Mouse (Mus musculus): ENCODE results near the gene Hnrnpul1. TPM values are rescaled to one million over a fixed set of nuclear protein-coding genes. Genes with fewer than 3 reads are reported as not detected.

Hnrnpul1 gene
- polyA plus RNA-seq, 1 experiment: 82.5 TPM

- H3K4me1 ChIP-seq (ENCODE audit: control insufficient read depth, insufficient read depth, low read length): peaks cover 5% of the 10 kb centered on the region
- no peaks in the 10 kb centered on the region for H3K27me3 ChIP-seq (ENCODE audit: control insufficient read depth, insufficient read depth, low read length)
- no peak overlapping the region for H3K27ac ChIP-seq (ENCODE audit: control insufficient read depth, insufficient read depth, low read depth, low read length)
- no peak overlapping the region for H3K4me3 ChIP-seq (ENCODE audit: control insufficient read depth, low read depth, low read length)
- H3K36me3 ChIP-seq (ENCODE audit: control insufficient read depth, insufficient read depth, low read length): peaks cover 6% of the 10 kb centered on the region
- TF ChIP-seq POLR2A (IDR thresholded peaks at IDR 0.05; ENCODE audit: control insufficient read depth, low read depth, low read length): no peak
- peak; percentile 90 for TF ChIP-seq CTCF (IDR thresholded peaks at IDR 0.05; ENCODE audit: control insufficient read depth, insufficient read depth, insufficient replicate concordance, low read depth, low read length)
Measured at GRCm38 (mm10) chr7:25719761-25720610, 34.6 kb downstream of the Hnrnpul1 start.

GRCm38 (mm10) chr7:25718788-25719417 lies 35.7 kb downstream of the Hnrnpul1 start, which contains the start of gene Ccdc97:
Gene Ccdc97 (minus strand): TSS chr7:25719088.
- peaks cover 5% of the 10 kb centered on the region for H3K4me1 ChIP-seq (ENCODE audit: control insufficient read depth, insufficient read depth, low read length)
- H3K4me3 ChIP-seq (ENCODE audit: control insufficient read depth, low read depth, low read length): peak within 1 kb of the TSS; percentile 97
- no peaks in the 10 kb centered on the region for H3K27me3 ChIP-seq (ENCODE audit: control insufficient read depth, insufficient read depth, low read length)
- peak; percentile 85 for TF ChIP-seq POLR2A (IDR thresholded peaks at IDR 0.05; ENCODE audit: control insufficient read depth, low read depth, low read length)
- TF ChIP-seq CTCF (IDR thresholded peaks at IDR 0.05; ENCODE audit: control insufficient read depth, insufficient read depth, insufficient replicate concordance, low read depth, low read length): no peak
- H3K27ac ChIP-seq (ENCODE audit: control insufficient read depth, insufficient read depth, low read depth, low read length): peak within 1 kb of the TSS; percentile 98
- peaks cover 7% of the 10 kb centered on the region for H3K36me3 ChIP-seq (ENCODE audit: control insufficient read depth, insufficient read depth, low read length)

GRCm38 (mm10) chr7:25717478-25717877 lies 37.1 kb downstream of the Hnrnpul1 start:
- TF ChIP-seq CTCF (IDR thresholded peaks at IDR 0.05; ENCODE audit: control insufficient read depth, insufficient read depth, insufficient replicate concordance, low read depth, low read length) (no peak), POLR2A (IDR thresholded peaks at IDR 0.05; ENCODE audit: control insufficient read depth, low read depth, low read length) (no peak)
- no peaks in the 10 kb centered on the region for H3K27me3 ChIP-seq (ENCODE audit: control insufficient read depth, insufficient read depth, low read length)
- peaks cover 7% of the 10 kb centered on the region for H3K36me3 ChIP-seq (ENCODE audit: control insufficient read depth, insufficient read depth, low read length)
- H3K4me3 ChIP-seq (ENCODE audit: control insufficient read depth, low read depth, low read length): no peak overlapping the region
- H3K4me1 ChIP-seq (ENCODE audit: control insufficient read depth, insufficient read depth, low read length): peaks cover 5% of the 10 kb centered on the region
- H3K27ac ChIP-seq (ENCODE audit: control insufficient read depth, insufficient read depth, low read depth, low read length): no peak overlapping the region

- H3K36me3 ChIP-seq (ENCODE audit: control insufficient read depth, insufficient read depth, low read length): peaks cover 7% of the 10 kb centered on the region
- no peak overlapping the region for H3K4me3 ChIP-seq (ENCODE audit: control insufficient read depth, low read depth, low read length)
- H3K27ac ChIP-seq (ENCODE audit: control insufficient read depth, insufficient read depth, low read depth, low read length): no peak overlapping the region
- TF ChIP-seq CTCF (IDR thresholded peaks at IDR 0.05; ENCODE audit: control insufficient read depth, insufficient read depth, insufficient replicate concordance, low read depth, low read length) (no peak), POLR2A (IDR thresholded peaks at IDR 0.05; ENCODE audit: control insufficient read depth, low read depth, low read length) (no peak)
- peaks cover 5% of the 10 kb centered on the region for H3K4me1 ChIP-seq (ENCODE audit: control insufficient read depth, insufficient read depth, low read length)
- H3K27me3 ChIP-seq (ENCODE audit: control insufficient read depth, insufficient read depth, low read length): no peaks in the 10 kb centered on the region
Measured at GRCm38 (mm10) chr7:25715731-25716271, 38.8 kb downstream of the Hnrnpul1 start.

- no peak overlapping the region for H3K27ac ChIP-seq (ENCODE audit: control insufficient read depth, insufficient read depth, low read depth, low read length)
- peaks cover 7% of the 10 kb centered on the region for H3K36me3 ChIP-seq (ENCODE audit: control insufficient read depth, insufficient read depth, low read length)
- H3K4me1 ChIP-seq (ENCODE audit: control insufficient read depth, insufficient read depth, low read length): peaks cover 9% of the 10 kb centered on the region
- no peaks in the 10 kb centered on the region for H3K27me3 ChIP-seq (ENCODE audit: control insufficient read depth, insufficient read depth, low read length)
- H3K4me3 ChIP-seq (ENCODE audit: control insufficient read depth, low read depth, low read length): no peak overlapping the region
- no peak for TF ChIP-seq CTCF (IDR thresholded peaks at IDR 0.05; ENCODE audit: control insufficient read depth, insufficient read depth, insufficient replicate concordance, low read depth, low read length)
- TF ChIP-seq POLR2A (IDR thresholded peaks at IDR 0.05; ENCODE audit: control insufficient read depth, low read depth, low read length): no peak
Measured at GRCm38 (mm10) chr7:25714581-25714980, 40.0 kb downstream of the Hnrnpul1 start.

GRCm38 (mm10) chr7:25712801-25713200 lies 41.8 kb downstream of the Hnrnpul1 start:
- TF ChIP-seq CTCF (IDR thresholded peaks at IDR 0.05; ENCODE audit: control insufficient read depth, insufficient read depth, insufficient replicate concordance, low read depth, low read length): no peak
- no peak for TF ChIP-seq POLR2A (IDR thresholded peaks at IDR 0.05; ENCODE audit: control insufficient read depth, low read depth, low read length)
- Histone ChIP-seq H3K36me3 (ENCODE audit: control insufficient read depth, insufficient read depth, low read length) (peaks cover 7% of the 10 kb centered on the region), H3K27me3 (ENCODE audit: control insufficient read depth, insufficient read depth, low read length) (no peaks in the 10 kb centered on the region), H3K4me3 (ENCODE audit: control insufficient read depth, low read depth, low read length) (no peak overlapping the region), H3K4me1 (ENCODE audit: control insufficient read depth, insufficient read depth, low read length) (peaks cover 8% of the 10 kb centered on the region), H3K27ac (ENCODE audit: control insufficient read depth, insufficient read depth, low read depth, low read length) (no peak overlapping the region)

GRCm38 (mm10) chr7:25711731-25712197 lies 42.8 kb downstream of the Hnrnpul1 start:
- no peak overlapping the region for H3K4me3 ChIP-seq (ENCODE audit: control insufficient read depth, low read depth, low read length)
- H3K27me3 ChIP-seq (ENCODE audit: control insufficient read depth, insufficient read depth, low read length): no peaks in the 10 kb centered on the region
- H3K36me3 ChIP-seq (ENCODE audit: control insufficient read depth, insufficient read depth, low read length): peaks cover 7% of the 10 kb centered on the region
- no peak overlapping the region for H3K27ac ChIP-seq (ENCODE audit: control insufficient read depth, insufficient read depth, low read depth, low read length)
- no peak; the same call in 1 of the 2 replicates for TF ChIP-seq POLR2A (IDR thresholded peaks at IDR 0.05; ENCODE audit: control insufficient read depth, low read depth, low read length)
- peaks cover 11% of the 10 kb centered on the region for H3K4me1 ChIP-seq (ENCODE audit: control insufficient read depth, insufficient read depth, low read length)

Measured in testis, adult 2 months (tissue).